Mouse (Mus musculus) ES-Bruce4 (cell line): ENCODE measurements around the gene Lat. TPM values are rescaled to one million over a fixed set of nuclear protein-coding genes. Genes with fewer than 3 reads are reported as not detected.
"Not testable (repeated sequence)": the region's sequence is repeated elsewhere in the genome, so short reads cannot be mapped to it uniquely, and the experiment has no call there.

Experiments used
- H3K27ac ChIP-seq: 2 replicates; pipeline ENCODE4 v1.5.1; 2012; ENCODE audit warnings: low read length, inconsistent platforms; ENCODE audit not compliant: insufficient read depth
- H3K27me3 ChIP-seq: 2 replicates; pipeline ENCODE4 v1.6.1; 2012; ENCODE audit warnings: mild to moderate bottlenecking, low read length, inconsistent platforms; ENCODE audit not compliant: control insufficient read depth, poor library complexity, insufficient read depth, severe bottlenecking
- H3K36me3 ChIP-seq: 2 replicates; pipeline ENCODE4 v1.6.1; 2012; ENCODE audit warnings: inconsistent platforms, mild to moderate bottlenecking, low read length, moderate library complexity; ENCODE audit not compliant: control insufficient read depth, poor library complexity, insufficient read depth, severe bottlenecking
- H3K4me1 ChIP-seq: one replicate; pipeline ENCODE4 v1.8.1; 2011; ENCODE audit warnings: low read length; ENCODE audit not compliant: control insufficient read depth, insufficient read depth
- H3K4me3 ChIP-seq: 2 replicates; pipeline ENCODE4 v1.5.1; 2011; ENCODE audit warnings: low read depth, mild to moderate bottlenecking, low read length
- H3K9ac ChIP-seq: 2 replicates; pipeline ENCODE4 v1.6.1; 2012; ENCODE audit warnings: low read depth, mild to moderate bottlenecking, inconsistent platforms; ENCODE audit not compliant: poor library complexity, severe bottlenecking
- H3K9me3 ChIP-seq: replicated peaks from 2 replicates; pipeline ENCODE4 v1.6.1; 2012; ENCODE audit warnings: mild to moderate bottlenecking, low read length, inconsistent platforms; ENCODE audit not compliant: control insufficient read depth, poor library complexity, insufficient read depth, severe bottlenecking
- CTCF ChIP-seq: IDR thresholded peaks from one replicate; pipeline ENCODE4 v1.8.1; 2011; ENCODE audit warnings: low read depth, low read length
- EP300 ChIP-seq: IDR thresholded peaks from 2 replicates; pipeline ENCODE4 v1.6.1; 2011; ENCODE audit warnings: low read depth, low read length; ENCODE audit not compliant: insufficient read depth
- POLR2A ChIP-seq: IDR thresholded peaks from one replicate; pipeline ENCODE4 v1.8.1; 2011; ENCODE audit warnings: low read length; ENCODE audit not compliant: insufficient read depth
- polyA plus RNA-seq: library from polyadenylated mRNA; stranded (reverse); fragments of >200 nt; gene quantifications from 2 replicates; pipeline ENCODE4 v1.2.4, GENCODE M21; 2011; ENCODE audit warnings: low read depth; ENCODE audit not compliant: missing spikeins, insufficient read depth, insufficient read length

Lat gene
- polyA plus RNA-seq, 1 experiment = 4.2 TPM

DNA sequence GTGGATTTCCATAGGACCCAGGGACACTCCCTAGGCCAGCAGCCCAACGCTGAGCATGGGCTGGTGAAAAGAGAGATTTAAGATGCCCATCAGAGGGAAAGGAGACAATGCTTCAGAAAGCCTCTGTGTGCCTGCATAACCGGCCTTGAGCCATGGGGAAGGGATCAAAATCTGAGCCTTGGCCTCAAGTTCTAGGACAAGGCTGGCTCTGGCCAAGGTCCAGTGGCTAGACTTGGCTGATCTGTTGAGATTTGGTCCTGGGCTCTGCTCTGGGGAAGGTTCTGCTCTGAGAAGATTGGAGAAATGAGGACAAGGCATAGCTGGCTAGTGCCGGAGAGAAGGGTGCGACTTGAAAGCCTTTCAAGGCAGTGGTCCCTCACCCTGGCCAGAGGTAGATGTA lies 41.7 kb upstream of the Lat start:
- Histone ChIP-seq H3K36me3 (no peaks in the 10 kb centered on the region), H3K9ac (no peak overlapping the region), H3K27me3 (no peaks in the 10 kb centered on the region), H3K4me3 (no peak overlapping the region), H3K9me3 (no peaks in the 10 kb centered on the region), H3K27ac (no peak overlapping the region), H3K4me1 (no peaks in the 10 kb centered on the region)
- TF ChIP-seq EP300 (no peak), POLR2A (no peak), CTCF (no peak)

- Histone ChIP-seq H3K9ac (no peak overlapping the region), H3K9me3 (no peaks in the 10 kb centered on the region), H3K4me3 (no peak overlapping the region), H3K4me1 (no peaks in the 10 kb centered on the region), H3K27me3 (no peaks in the 10 kb centered on the region), H3K27ac (no peak overlapping the region), H3K36me3 (no peaks in the 10 kb centered on the region)
- TF ChIP-seq CTCF = no peak
- TF ChIP-seq EP300 = no peak
- no peak for TF ChIP-seq POLR2A
These were observed 39.3 kb upstream of the Lat start for GRCm38 (mm10) chr7:126408686-126409085.

- H3K9ac ChIP-seq, H3K4me1 ChIP-seq, H3K27ac ChIP-seq, H3K9me3 ChIP-seq, H3K27me3 ChIP-seq, H3K4me3 ChIP-seq, H3K36me3 ChIP-seq: not testable (repeated sequence)
These were observed 33.1 kb upstream of the Lat start for GRCm38 (mm10) chr7:126402518-126402917.

DNA sequence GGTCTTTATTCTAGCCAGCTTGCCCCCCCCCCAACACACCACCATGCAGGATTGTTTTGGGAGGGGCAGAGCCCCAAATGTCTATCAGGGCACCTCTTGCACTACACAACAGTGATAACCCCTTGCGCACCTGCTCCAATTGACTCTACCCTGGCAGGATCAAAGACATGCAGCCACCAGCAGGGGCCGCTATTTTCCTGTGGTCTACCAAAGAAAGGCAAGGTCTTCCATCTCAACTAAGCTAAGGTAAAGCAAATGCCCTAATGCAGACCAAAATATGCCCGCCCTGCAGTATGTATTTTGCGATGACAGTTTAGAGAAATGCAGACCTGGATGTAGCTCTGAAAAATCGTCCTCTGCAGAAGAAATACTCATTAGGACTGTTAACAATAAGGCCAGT lies 30.2 kb upstream of the Lat start:
- Histone ChIP-seq H3K36me3 (no peaks in the 10 kb centered on the region; the same call in 1 of the 2 replicates), H3K4me3 (no peak overlapping the region), H3K27ac (no peak overlapping the region), H3K4me1 (no peaks in the 10 kb centered on the region), H3K9ac (no peak overlapping the region), H3K27me3 (no peaks in the 10 kb centered on the region), H3K9me3 (no peaks in the 10 kb centered on the region)
- peak; percentile 89 for TF ChIP-seq CTCF
- no peak for TF ChIP-seq EP300

GRCm38 (mm10) chr7:126397822-126398221 lies 28.5 kb upstream of the Lat start:
- H3K4me3 ChIP-seq = no peak overlapping the region
- no peaks in the 10 kb centered on the region for H3K9me3 ChIP-seq
- H3K36me3 ChIP-seq = peaks cover 7% of the 10 kb centered on the region
- H3K27me3 ChIP-seq = no peaks in the 10 kb centered on the region
- no peaks in the 10 kb centered on the region for H3K4me1 ChIP-seq
- no peak overlapping the region for H3K9ac ChIP-seq
- no peak overlapping the region for H3K27ac ChIP-seq
- no peak for TF ChIP-seq POLR2A
- no peak for TF ChIP-seq CTCF
- no peak for TF ChIP-seq EP300

DNA sequence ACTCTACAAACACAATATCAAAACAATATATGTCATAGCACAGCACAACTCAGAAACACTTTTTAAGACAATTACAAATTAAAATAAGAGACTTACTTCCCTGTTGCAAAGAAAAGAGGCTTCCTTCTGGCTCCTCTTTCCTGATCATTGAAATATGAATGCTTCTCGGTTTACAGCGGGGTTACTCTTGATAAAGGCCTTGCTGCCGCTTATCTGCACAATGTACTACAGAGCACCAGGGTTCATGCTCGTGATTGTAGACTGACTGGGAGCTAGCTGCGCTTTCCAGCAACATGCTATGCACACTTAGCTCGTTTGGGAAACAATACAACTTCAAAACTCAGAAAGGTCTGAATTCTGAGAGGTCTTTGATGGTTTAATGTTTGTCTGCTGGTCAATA lies 27.9 kb upstream of the Lat start:
- Histone ChIP-seq H3K27ac (no peak overlapping the region), H3K27me3 (no peaks in the 10 kb centered on the region), H3K4me1 (no peaks in the 10 kb centered on the region), H3K9me3 (no peaks in the 10 kb centered on the region), H3K4me3 (no peak overlapping the region), H3K36me3 (peaks cover 7% of the 10 kb centered on the region), H3K9ac (peak overlapping the region; percentile 53; the same call in 1 of the 2 replicates)
- no peak for TF ChIP-seq POLR2A
- no peak for TF ChIP-seq EP300
- TF ChIP-seq CTCF = no peak
